In genomic region chr11:116656348-116657191, GRCm38 (mm10) we compare ENCODE assay signal across 8 mouse cellular contexts. TPM values are rescaled to one million over a fixed set of nuclear protein-coding genes. Genes with fewer than 3 reads are reported as not detected.
DNase-seq lines count a peak whose midpoint lies in the region; ATAC-seq and TF ChIP-seq lines count a peak whose summit lies in the region.

No protein-coding gene starts in this region.

- TF ChIP-seq POLR2A in brain, embryonic 14.5 days (IDR thresholded peaks at IDR 0.05; ENCODE audit: borderline replicate concordance, extremely low read depth, insufficient read depth, insufficient read length, poor library complexity, severe bottlenecking): no peak

- WGBS in forebrain, embryonic 14.5 days: 47% methylated on average over 16 of the region's 16 CpGs
- 46% methylated on average over 16 of the region's 16 CpGs for WGBS in lung, embryonic 16.5 days

- intact Hi-C loops in left cerebral cortex, postnatal 25 days (cut with DNase I): no loop called here

- no peak for DNase-seq in layer of hippocampus, adult 2 months (ENCODE audit: low spot score in 2 of 2)
- no peak for DNase-seq in layer of hippocampus, adult 9-10 months (ENCODE audit: low spot score)
- DNase-seq in brain, embryonic 14.5 days (ENCODE audit: low read depth): peak; percentile 82
- peak; percentile 73 for DNase-seq in forebrain, embryonic 14.5 days (ENCODE audit: low spot score)
- no peak for DNase-seq in urinary bladder, adult 18-20 months (ENCODE audit: low spot score in 2 of 2)
- DNase-seq in urinary bladder, postnatal 10 days (ENCODE audit: low spot score): no peak
- no peak for DNase-seq in left cerebral cortex, postnatal 25 days (ENCODE audit: low spot score in 2 of 2)

- no peak for TF ChIP-seq CTCF in layer of hippocampus, adult 2 months (conservative IDR thresholded peaks at IDR 0.05)
- no peak for TF ChIP-seq CTCF in brain, embryonic 14.5 days (IDR thresholded peaks at IDR 0.05; ENCODE audit: borderline replicate concordance, extremely low read depth, insufficient read depth, insufficient read length)

- H3K27me3 ChIP-seq in forebrain, embryonic 14.5 days (replicated peaks; ENCODE audit: control insufficient read depth, insufficient read depth, low read length): peaks cover 18% of the 10 kb centered on the region
- peaks cover 31% of the 10 kb centered on the region for H3K27me3 ChIP-seq in lung, embryonic 16.5 days (ENCODE audit: control insufficient read depth, insufficient read depth, low read depth, low read length)

- no peak overlapping the region for H3K4me3 ChIP-seq in layer of hippocampus, adult 2 months
- no peak overlapping the region for H3K4me3 ChIP-seq in forebrain, embryonic 14.5 days (ENCODE audit: low read depth, low read length)
- H3K4me3 ChIP-seq in lung, embryonic 16.5 days (ENCODE audit: low read length): no peak overlapping the region; the same call in 1 of the 2 replicates

- H3K27ac ChIP-seq in layer of hippocampus, adult 2 months: peak overlapping the region; percentile 90
- peak overlapping the region; percentile 79; the same call in 1 of the 2 replicates for H3K27ac ChIP-seq in forebrain, embryonic 14.5 days (ENCODE audit: low read depth, low read length)
- H3K27ac ChIP-seq in lung, embryonic 16.5 days (ENCODE audit: low read length): peak overlapping the region; percentile 95

- H3K9ac ChIP-seq in forebrain, embryonic 14.5 days (ENCODE audit: low read length): no peak overlapping the region
- H3K9ac ChIP-seq in lung, embryonic 16.5 days (ENCODE audit: low read length): peak overlapping the region; percentile 67

- ATAC-seq in forebrain, embryonic 14.5 days: no peak
- peak; percentile 50 for ATAC-seq in lung, embryonic 16.5 days (ENCODE audit: low read depth)

- H3K4me1 ChIP-seq in forebrain, embryonic 14.5 days (ENCODE audit: control insufficient read depth, insufficient read depth, low read length): peaks cover 38% of the 10 kb centered on the region
- peaks cover 36% of the 10 kb centered on the region for H3K4me1 ChIP-seq in lung, embryonic 16.5 days (replicated peaks; ENCODE audit: control insufficient read depth, insufficient read depth, low read length)

- H3K9me3 ChIP-seq in forebrain, embryonic 14.5 days (replicated peaks; ENCODE audit: control insufficient read depth, low read length): no peaks in the 10 kb centered on the region
- no peaks in the 10 kb centered on the region for H3K9me3 ChIP-seq in lung, embryonic 16.5 days (ENCODE audit: control insufficient read depth, low read length)

- H3K36me3 ChIP-seq in forebrain, embryonic 14.5 days (ENCODE audit: control insufficient read depth, insufficient read depth, low read length): no peaks in the 10 kb centered on the region
- H3K36me3 ChIP-seq in lung, embryonic 16.5 days (ENCODE audit: control insufficient read depth, insufficient read depth, low read length): no peaks in the 10 kb centered on the region

- H3K4me2 ChIP-seq in forebrain, embryonic 14.5 days (ENCODE audit: low read length): no peak overlapping the region
- peak overlapping the region; percentile 62; the same call in 1 of the 2 replicates for H3K4me2 ChIP-seq in lung, embryonic 16.5 days (ENCODE audit: low read depth, low read length)

RNA-seq across cellular contexts. Expression of gene Cygb, which starts 2.5 kb away (rescaled TPM):
- 10 to 100 TPM; 71.9 to 73.5 TPM for total RNA-seq in layer of hippocampus, adult 2 months (2021)
- 18.3 TPM in 2 replicates for polyA plus RNA-seq in brain, embryonic 14.5 days (2012; rRNA removed)
- polyA plus RNA-seq in forebrain, embryonic 14.5 days (2014; fragmentation: Nextera tagmentation; extraction: Ambion mirVana): 14.7 and 15.4 TPM in 2 replicates
- 13.3 TPM in 2 replicates for polyA plus RNA-seq in lung, embryonic 16.5 days (2015; fragmentation: Nextera tagmentation; extraction: Ambion mirVana)
- total RNA-seq in left cerebral cortex, postnatal 25 days (2021): 10 to 100 TPM; 39.9 TPM

RNA-seq across cellular contexts. Expression of gene Prcd, which starts 3.2 kb away (rescaled TPM):
- 1 to 10 TPM; 5.6 to 5.7 TPM for total RNA-seq in layer of hippocampus, adult 2 months (2021)
- 1.0 and 1.4 TPM in 2 replicates for polyA plus RNA-seq in brain, embryonic 14.5 days (2012; rRNA removed)
- 1.4 and 1.7 TPM in 2 replicates for polyA plus RNA-seq in forebrain, embryonic 14.5 days (2014; fragmentation: Nextera tagmentation; extraction: Ambion mirVana)
- polyA plus RNA-seq in lung, embryonic 16.5 days (2015; fragmentation: Nextera tagmentation; extraction: Ambion mirVana): 5.0 and 11.0 TPM in 2 replicates
- total RNA-seq in left cerebral cortex, postnatal 25 days (2021): 1 to 10 TPM; 4.6 to 6.7 TPM

RNA-seq across cellular contexts. Expression of gene Rhbdf2, which starts 29.8 kb away (rescaled TPM):
- total RNA-seq in layer of hippocampus, adult 2 months (2021): 1 to 10 TPM; 1.4 to 1.6 TPM
- polyA plus RNA-seq in brain, embryonic 14.5 days (2012; rRNA removed): 2.3 and 2.5 TPM in 2 replicates
- polyA plus RNA-seq in forebrain, embryonic 14.5 days (2014; fragmentation: Nextera tagmentation; extraction: Ambion mirVana): 0.61 TPM in 2 replicates
- polyA plus RNA-seq in lung, embryonic 16.5 days (2015; fragmentation: Nextera tagmentation; extraction: Ambion mirVana): 17.9 and 19.6 TPM in 2 replicates
- total RNA-seq in left cerebral cortex, postnatal 25 days (2021): 1 to 10 TPM; 1.3 to 1.4 TPM

Comparison
In these comparisons a context has a peak if more than half of its experiments do, and no peak if none do; other contexts are left out.
1. DNase-seq: peak in brain, embryonic 14.5 days (single experiment) and forebrain, embryonic 14.5 days (single experiment); none in layer of hippocampus, adult 2 months (0 of 2), layer of hippocampus, adult 9-10 months (single experiment), urinary bladder, adult 18-20 months (0 of 2), urinary bladder, postnatal 10 days (single experiment) and left cerebral cortex, postnatal 25 days (0 of 2).
2. Peak in every context shown above with its lines, with median percentiles within 50 percentile points of each other: H3K27ac ChIP-seq.